8 mouse cellular contexts compared by ENCODE assay signal in genomic region chrX:70385276-70385961, GRCm38 (mm10). TPM values are rescaled to one million over a fixed set of nuclear protein-coding genes. Genes with fewer than 3 reads are reported as not detected.
DNase-seq lines count a peak whose midpoint lies in the region; ATAC-seq and TF ChIP-seq lines count a peak whose summit lies in the region.

Gene 1110012L19Rik, plus strand, starts transcription at chrX:70385877.

- H3K4me1 ChIP-seq in cortical plate, adult 2 months (ENCODE audit: control insufficient read depth, insufficient read depth, low read length) = no peaks in the 10 kb centered on the region
- peaks cover 20% of the 10 kb centered on the region for H3K4me1 ChIP-seq in megakaryocyte, embryonic 14.5 days

- TF ChIP-seq CTCF in cortical plate, adult 2 months (IDR thresholded peaks at IDR 0.05; ENCODE audit: extremely low read depth, insufficient read depth, low read length) = no peak

- H3K36me3 ChIP-seq in megakaryocyte, embryonic 14.5 days (replicated peaks; ENCODE audit: low read length) = peaks cover 18% of the 10 kb centered on the region

- DNase-seq in gastrocnemius, adult 8-10 months (ENCODE audit: low spot score in 2 of 2) = peak; percentile 49 to 65
- peak; percentile 56 for DNase-seq in hindlimb bud, embryonic 11.5 days (ENCODE audit: extremely low spot score, low read depth, low spot score)
- peak; percentile 59 to 82 for DNase-seq in left cerebral cortex, adult 8-10 months (ENCODE audit: low spot score in 2 of 2)
- DNase-seq in right cerebral cortex, postnatal 14 days = peak; percentile 24
- peak; percentile 75 for DNase-seq in yolk sac, embryonic 10.5 days (ENCODE audit: low spot score)

- no peaks in the 10 kb centered on the region for H3K9me3 ChIP-seq in megakaryocyte, embryonic 14.5 days

- H3K4me3 ChIP-seq in cortical plate, adult 2 months (ENCODE audit: insufficient read depth, low read length) = peak within 1 kb of the TSS; percentile 69
- peak within 1 kb of the TSS; percentile 92 for H3K4me3 ChIP-seq in megakaryocyte, embryonic 14.5 days (replicated peaks)

- H3K27ac ChIP-seq in cortical plate, adult 2 months (ENCODE audit: insufficient read depth, low read length) = peak within 1 kb of the TSS; percentile 95

- peaks cover 18% of the 10 kb centered on the region for H3K27me3 ChIP-seq in megakaryocyte, embryonic 14.5 days (replicated peaks)

- ATAC-seq in activated CD4-positive, CD25-positive, alpha-beta regulatory T cell, adult 4 months = peak; percentile 98

- TF ChIP-seq POLR2A in cortical plate, adult 2 months (IDR thresholded peaks at IDR 0.05; ENCODE audit: extremely low read depth, insufficient read depth, low read length) = peak; percentile 36

RNA-seq across cellular contexts. Expression of gene 1110012L19Rik, which starts in this region (rescaled TPM):
- 10 to 100 TPM; 35.4 to 35.5 TPM for polyA plus RNA-seq in activated CD4-positive, CD25-positive, alpha-beta regulatory T cell, adult 4 months (2017; shearing (Covaris generic))
- polyA plus RNA-seq in cortical plate, adult 2 months (2012; rRNA removed) = 15.8 and 17.4 TPM in 2 replicates
- total RNA-seq in gastrocnemius, adult 8-10 months (2022) = 10 to 100 TPM; 14.4 to 24.9 (median 17.3) TPM
- 10 to 100 TPM; 11.0 to 14.5 (median 11.8) TPM for total RNA-seq in left cerebral cortex, adult 8-10 months (2022)
- 2.9 TPM in 1 of 2 replicates, not detected in the other for polyA plus RNA-seq in megakaryocyte, embryonic 14.5 days (2012; ENCODE audit: insufficient read depth, low replicate concordance)

Comparison
In these comparisons a context has a peak if more than half of its experiments do, and no peak if none do; other contexts are left out.
1. Peak in every context shown above with its lines: DNase-seq, ATAC-seq, H3K4me3 ChIP-seq and H3K27ac ChIP-seq.
2. DNase-seq: peak in every context shown above with its lines; median percentile 75 in yolk sac, embryonic 10.5 days; 70 in left cerebral cortex, adult 8-10 months; 57 in gastrocnemius, adult 8-10 months; 56 in hindlimb bud, embryonic 11.5 days; 24 in right cerebral cortex, postnatal 14 days.